Mouse (Mus musculus) bone marrow macrophage, adult 2 months (primary cell): ENCODE data around the gene Mmp9. TPM values are rescaled to one million over a fixed set of nuclear protein-coding genes. Genes with fewer than 3 reads are reported as not detected.

Source experiments
- H3K27ac ChIP-seq: 2 replicates; pipeline ENCODE4 v1.5.1; 2012; ENCODE audit warnings: low read depth, low read length; ENCODE audit not compliant: insufficient read depth
- H3K4me1 ChIP-seq: 2 replicates; pipeline ENCODE4 v1.6.1; 2012; ENCODE audit warnings: low read length; ENCODE audit not compliant: control insufficient read depth, insufficient read depth
- H3K4me3 ChIP-seq: 2 replicates; pipeline ENCODE4 v1.5.1; 2012; ENCODE audit warnings: mild to moderate bottlenecking, low read length, moderate library complexity; ENCODE audit not compliant: insufficient read depth
- CTCF ChIP-seq: IDR thresholded peaks from 2 replicates; pipeline ENCODE4 v1.5.1; 2012; ENCODE audit warnings: low read depth, mild to moderate bottlenecking, low read length, moderate library complexity
- POLR2A ChIP-seq: IDR thresholded peaks from 2 replicates; pipeline ENCODE4 v1.6.1; 2012; ENCODE audit warnings: mild to moderate bottlenecking, low read depth, low read length, borderline replicate concordance
- polyA plus RNA-seq: library from polyadenylated mRNA; stranded (reverse); fragments of >200 nt; gene quantifications from 2 replicates; pipeline ENCODE4 v1.2.4, GENCODE M21; 2012; ENCODE audit not compliant: missing spikeins, insufficient read depth, insufficient read length

Gene Mmp9
- polyA plus RNA-seq, 1 experiment, result 0.70 TPM

DNA sequence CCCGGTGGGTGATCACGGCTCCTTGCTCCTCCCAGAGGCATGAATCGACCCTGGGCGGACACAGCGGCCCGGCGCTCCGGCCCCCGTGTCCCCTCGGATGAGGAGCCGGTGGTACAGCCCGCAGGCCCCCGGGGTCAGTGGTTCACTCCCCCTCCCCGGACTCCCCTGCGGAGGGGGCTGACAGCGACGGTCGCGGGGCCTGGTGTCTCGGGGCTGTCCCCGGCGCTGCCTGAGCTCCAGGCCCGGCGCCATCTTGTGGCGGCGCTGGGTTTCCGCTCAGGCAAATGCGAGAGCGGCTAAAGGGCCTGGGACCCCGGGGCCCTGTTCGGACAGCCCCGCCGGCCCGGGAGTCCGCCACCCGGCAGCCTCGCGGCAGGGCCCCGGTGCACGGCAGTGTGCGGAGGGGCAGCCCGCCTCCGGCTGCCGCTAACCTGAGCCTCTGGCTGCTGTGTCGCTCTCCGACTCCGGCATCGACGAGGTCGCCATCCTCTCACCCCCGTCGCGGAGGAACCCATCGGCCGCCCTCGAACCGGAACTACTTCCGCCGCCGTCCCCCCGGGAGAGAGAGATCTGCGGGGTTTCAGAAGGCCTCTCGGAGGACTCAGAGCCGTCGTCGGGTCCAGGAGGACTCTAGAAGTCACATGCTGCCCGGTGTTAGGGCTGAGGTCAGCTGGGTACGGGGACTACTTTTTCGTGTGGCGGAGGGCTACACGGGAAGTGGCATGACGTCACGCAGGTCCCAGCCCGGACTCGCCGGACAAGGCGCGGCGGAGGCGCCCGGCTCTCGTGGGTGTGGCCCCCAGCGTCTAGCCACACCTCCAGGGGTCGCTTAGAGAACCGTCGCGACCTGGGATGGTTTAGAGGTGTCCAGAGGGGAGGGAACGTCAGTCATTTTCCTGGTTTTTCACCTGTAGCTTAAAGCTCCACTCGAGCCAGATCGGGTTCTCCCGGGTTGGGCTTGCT lies 29.2 kb upstream of the Mmp9 start, which contains the start of gene Zfp335:
Zfp335 (minus strand) TSS at position 672 of the 963 bp plus-strand sequence.
- peaks cover 24% of the 10 kb centered on the region for H3K4me1 ChIP-seq
- H3K27ac ChIP-seq, result peak within 1 kb of the TSS; percentile 93
- peak within 1 kb of the TSS; percentile 95 for H3K4me3 ChIP-seq
- TF ChIP-seq CTCF, result no peak
- TF ChIP-seq POLR2A, result no peak

DNA sequence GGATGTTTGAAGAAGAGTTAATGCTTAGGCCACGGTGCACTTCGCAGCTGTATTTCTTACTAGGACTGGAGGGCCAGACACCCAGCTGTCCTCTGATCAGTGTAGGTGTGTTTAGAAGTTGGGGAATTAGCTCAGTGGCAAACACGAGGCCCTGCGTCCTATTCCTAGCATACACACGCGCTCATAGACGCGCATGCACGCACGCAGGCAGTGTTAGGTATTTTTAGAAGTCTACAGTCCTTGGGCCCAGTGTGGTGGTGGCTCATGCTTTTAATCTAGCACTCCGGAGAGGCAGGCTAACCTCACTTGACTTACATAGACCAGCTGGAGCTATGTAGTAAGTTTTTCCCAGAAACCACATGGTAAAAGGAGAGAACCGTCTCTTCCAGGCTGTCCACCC lies 28.4 kb upstream of the Mmp9 start:
- peak overlapping the region; percentile 93 for H3K27ac ChIP-seq
- H3K4me3 ChIP-seq, result peak overlapping the region; percentile 95
- H3K4me1 ChIP-seq, result peaks cover 32% of the 10 kb centered on the region
- no peak for TF ChIP-seq POLR2A
- no peak for TF ChIP-seq CTCF

DNA sequence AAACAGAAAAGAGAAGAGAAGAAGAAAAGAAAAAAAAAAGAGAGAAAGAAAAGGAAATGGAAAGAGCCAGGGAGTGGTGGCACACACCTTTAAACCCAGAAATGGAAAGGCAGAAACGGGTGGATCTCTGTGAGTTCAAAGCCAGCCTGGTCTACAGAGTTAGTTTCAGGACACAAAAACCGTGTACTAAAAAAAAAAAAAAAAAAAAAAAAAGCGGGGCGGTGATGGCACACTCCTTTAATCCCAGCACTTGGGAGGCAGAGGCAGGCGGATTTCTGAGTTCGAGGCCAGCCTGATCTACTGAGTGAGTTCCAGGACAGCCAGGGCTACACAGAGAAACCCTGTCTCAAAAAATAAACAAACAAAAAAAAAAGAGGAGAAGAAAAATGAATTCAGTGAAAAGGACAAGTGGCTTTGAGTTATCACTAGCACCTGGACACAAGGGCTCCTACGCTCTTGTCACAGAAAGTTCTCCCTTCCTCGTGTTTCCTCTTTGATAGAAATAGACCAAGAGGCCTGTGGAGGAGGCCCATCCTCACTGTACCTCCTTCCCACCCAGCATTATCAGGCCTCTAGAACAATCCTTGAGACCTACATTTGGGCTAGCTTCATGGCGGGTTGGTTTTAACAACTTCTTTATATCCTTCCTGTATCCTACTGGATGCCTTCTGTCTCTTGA lies 27.7 kb upstream of the Mmp9 start:
- TF ChIP-seq CTCF (no peak), POLR2A (no peak)
- Histone ChIP-seq H3K4me1 (peaks cover 36% of the 10 kb centered on the region), H3K27ac (peak overlapping the region; percentile 93), H3K4me3 (peak overlapping the region; percentile 95; the same call in 1 of the 2 replicates)

DNA sequence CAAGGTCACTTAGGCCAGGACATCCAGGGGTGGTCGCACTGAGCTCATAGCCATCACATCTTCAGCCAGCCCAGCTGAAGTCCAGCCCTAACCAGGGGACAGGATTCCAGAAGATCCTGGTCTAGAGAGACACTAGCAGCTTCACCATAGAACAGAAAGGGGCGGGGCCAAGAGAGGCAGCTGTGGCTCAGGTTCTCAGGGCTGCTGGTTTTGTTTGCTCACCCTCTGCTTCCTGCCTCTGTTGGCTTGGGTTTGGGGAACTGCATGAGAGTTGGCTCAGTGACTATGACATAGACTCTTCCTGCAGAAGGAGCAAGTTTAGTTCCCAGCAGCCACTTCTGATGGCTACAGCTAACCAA lies 27.2 kb upstream of the Mmp9 start:
- no peak for TF ChIP-seq POLR2A
- TF ChIP-seq CTCF, result no peak
- Histone ChIP-seq H3K4me3 (no peak overlapping the region), H3K4me1 (peaks cover 36% of the 10 kb centered on the region), H3K27ac (peak overlapping the region; percentile 93)

DNA sequence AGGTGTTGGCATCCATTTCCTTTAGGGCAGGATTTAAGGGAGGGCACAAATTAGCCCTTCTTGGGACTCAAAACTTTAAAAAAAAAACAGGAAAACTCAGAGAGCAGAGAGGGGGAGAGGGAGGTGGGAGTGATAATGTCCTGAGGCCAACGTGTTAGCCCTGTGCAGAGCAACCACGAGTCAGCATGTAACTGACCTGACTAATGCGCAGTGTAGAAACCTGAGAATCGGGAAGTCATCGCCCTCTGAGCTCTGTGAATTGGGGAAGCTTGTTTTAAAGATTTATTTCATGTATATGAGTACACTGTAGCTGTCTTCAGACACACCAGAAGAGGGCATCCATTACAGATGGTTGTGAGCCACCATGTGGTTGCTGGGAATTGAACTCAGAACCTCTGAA lies 23.8 kb upstream of the Mmp9 start:
- TF ChIP-seq POLR2A, result no peak
- TF ChIP-seq CTCF, result no peak
- Histone ChIP-seq H3K27ac (no peak overlapping the region), H3K4me3 (no peak overlapping the region), H3K4me1 (peaks cover 33% of the 10 kb centered on the region)

DNA sequence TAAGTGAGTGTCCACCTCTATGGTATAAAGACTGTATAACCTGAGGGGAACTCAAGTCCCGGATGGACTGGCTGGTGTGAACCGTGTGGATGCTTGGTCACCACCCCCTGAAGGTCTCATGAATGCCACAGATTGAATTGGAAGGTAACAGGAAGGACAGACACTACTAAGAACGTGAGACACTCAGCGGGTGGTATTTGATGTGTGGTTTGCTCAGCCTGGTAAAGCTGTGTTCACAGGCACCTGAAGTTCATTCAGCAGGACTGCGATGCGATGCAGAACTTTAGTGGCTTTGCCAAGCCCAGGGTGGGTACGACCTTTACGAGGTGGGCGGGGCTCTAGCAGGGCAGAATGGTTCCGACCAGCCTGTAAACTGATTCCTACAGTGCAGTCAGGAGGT lies 23.2 kb upstream of the Mmp9 start:
- Histone ChIP-seq H3K27ac (no peak overlapping the region), H3K4me1 (peaks cover 32% of the 10 kb centered on the region), H3K4me3 (no peak overlapping the region)
- TF ChIP-seq POLR2A (no peak), CTCF (no peak)

DNA sequence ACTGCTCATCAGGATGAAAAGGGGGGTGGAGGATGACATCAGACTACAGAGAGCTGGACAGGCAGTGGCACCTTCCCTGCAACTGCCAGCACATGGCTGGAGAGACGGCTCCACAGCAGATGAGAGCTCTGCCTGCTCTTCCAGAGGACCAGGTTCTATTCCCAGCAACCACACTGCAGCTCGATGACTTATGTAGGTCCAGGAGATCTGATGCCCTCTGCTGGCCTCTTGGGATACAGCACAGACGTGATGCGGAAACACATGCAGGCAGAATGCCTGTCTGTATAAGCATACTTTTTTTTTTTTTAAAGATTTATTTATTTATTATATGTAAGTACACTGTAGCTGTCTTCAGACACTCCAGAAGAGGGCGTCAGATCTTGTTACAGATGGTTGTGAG lies 22.3 kb upstream of the Mmp9 start:
- Histone ChIP-seq H3K27ac (no peak overlapping the region), H3K4me1 (peaks cover 23% of the 10 kb centered on the region), H3K4me3 (no peak overlapping the region)
- TF ChIP-seq CTCF (0 out of 2 replicates have a peak, but pooled peaks have one; percentile 19), POLR2A (no peak)

DNA sequence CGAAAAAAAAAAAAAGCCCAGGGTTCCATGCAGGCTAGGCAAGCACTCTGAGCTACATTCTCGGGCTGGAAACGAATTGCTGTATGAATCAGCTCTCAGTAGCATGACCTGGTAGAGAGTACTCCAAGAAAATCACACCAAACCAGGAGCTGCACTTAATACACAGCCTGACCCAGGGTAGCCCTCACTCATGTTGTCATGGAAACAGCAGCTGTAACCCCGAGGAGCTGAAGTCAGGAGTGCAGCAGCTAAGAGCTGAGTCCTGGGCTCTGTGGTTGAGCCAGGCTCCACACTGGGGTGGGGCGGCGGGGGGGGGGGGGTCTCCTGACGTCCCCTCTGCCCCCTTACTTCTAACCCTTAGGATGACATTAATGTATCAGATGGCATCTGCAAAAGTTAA lies 18.6 kb upstream of the Mmp9 start:
- Histone ChIP-seq H3K4me3 (no peak overlapping the region), H3K4me1 (peaks cover 6% of the 10 kb centered on the region), H3K27ac (no peak overlapping the region)
- TF ChIP-seq CTCF, result no peak
- no peak for TF ChIP-seq POLR2A

DNA sequence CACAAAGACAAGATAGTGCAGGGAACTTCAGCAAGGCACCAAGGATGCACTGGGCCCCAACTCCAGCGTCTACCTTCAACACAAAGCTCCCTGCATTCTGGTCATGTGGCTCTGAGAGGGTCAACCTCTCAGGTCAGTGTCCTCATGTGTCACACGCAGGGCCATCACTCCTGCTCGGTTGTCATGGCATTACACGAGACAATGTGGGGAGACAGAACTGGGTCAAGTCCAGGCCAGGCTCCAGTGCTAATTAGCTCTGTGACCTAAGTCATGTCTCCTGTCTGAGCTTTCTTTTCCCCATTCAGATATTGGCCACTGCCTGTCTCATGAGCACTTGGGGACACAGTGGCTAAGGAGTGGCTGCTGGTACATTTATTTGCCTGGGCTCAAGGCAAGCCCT lies 17.3 kb upstream of the Mmp9 start:
- no peak overlapping the region for H3K27ac ChIP-seq
- no peaks in the 10 kb centered on the region for H3K4me1 ChIP-seq
- no peak for TF ChIP-seq CTCF
- H3K4me3 ChIP-seq, result no peak overlapping the region
